Mouse (Mus musculus) brain, embryonic 14.5 days (tissue): ENCODE results near the gene 1110051M20Rik.

Experiments used
- CTCF ChIP-seq: fragments of 200-500 bp; IDR thresholded peaks from 2 replicates; pipeline ENCODE4 v1.5.1; 2012; ENCODE audit warnings: inconsistent platforms, mild to moderate bottlenecking, moderate library complexity, borderline replicate concordance; ENCODE audit not compliant: insufficient read depth, insufficient read length; ENCODE audit errors: extremely low read depth
- POLR2A ChIP-seq: fragments of 200-500 bp; IDR thresholded peaks from 2 replicates; pipeline ENCODE4 v1.6.1; 2012; ENCODE audit warnings: mild to moderate bottlenecking, inconsistent platforms, borderline replicate concordance; ENCODE audit not compliant: poor library complexity, insufficient read depth, insufficient read length, severe bottlenecking; ENCODE audit errors: extremely low read depth

DNA sequence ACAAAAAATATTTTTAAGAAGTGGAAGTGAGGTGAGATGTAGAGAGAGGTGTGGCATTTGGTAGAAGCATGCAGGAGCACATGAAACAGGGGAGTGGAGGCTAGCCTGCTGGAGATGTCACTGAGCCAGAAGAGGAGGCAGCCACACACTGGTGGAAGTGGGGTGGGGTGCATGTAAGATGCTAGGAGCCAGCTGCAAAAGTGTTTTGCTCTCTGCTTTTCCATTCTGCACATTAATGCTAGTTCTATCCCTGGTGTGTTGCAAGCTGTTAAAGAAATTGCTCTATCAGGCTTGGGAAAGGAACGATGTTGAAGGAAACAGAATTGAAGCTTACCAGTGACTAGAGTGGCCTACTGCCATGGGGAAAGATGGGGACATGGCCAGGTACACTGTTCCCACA is 120.2 kb downstream of the 1110051M20Rik start:
- TF ChIP-seq CTCF (no peak), POLR2A (no peak)
